Mouse (Mus musculus) left cerebral cortex, adult 9 months (tissue): Measurements from ENCODE around the gene Bik.

ENCODE experiments used
- DNase-seq, 2 experiments: peaks; one replicate each; pipeline ENCODE4 v3.0.0; 2022; ENCODE audit warnings: low spot score in 2 of 2

The Bik gene

GRCm38 (mm10) chr15:83583419-83584156 lies 56.9 kb downstream of the Bik start:
- no peak for DNase-seq

- no peak for DNase-seq
Observed at GRCm38 (mm10) chr15:83584741-83585220, 58.1 kb downstream of the Bik start.

GRCm38 (mm10) chr15:83590841-83591240 lies 64.2 kb downstream of the Bik start:
- DNase-seq = no peak

- DNase-seq = no peak
Observed at GRCm38 (mm10) chr15:83591758-83592157, 65.1 kb downstream of the Bik start.

GRCm38 (mm10) chr15:83592260-83593188 lies 65.9 kb downstream of the Bik start:
- DNase-seq = no peak

GRCm38 (mm10) chr15:83593189-83593585 lies 66.5 kb downstream of the Bik start:
- no peak for DNase-seq

- DNase-seq = no peak
Observed at GRCm38 (mm10) chr15:83593702-83594512, 67.2 kb downstream of the Bik start.
